Mouse (Mus musculus) heart, adult 9 months (tissue): Measurements from ENCODE around the gene Gadd45g.

ENCODE experiments used
- DNase-seq, 2 experiments: peaks; one replicate each; pipeline ENCODE4 v3.0.0; 2022; ENCODE audit warnings: low spot score in 2 of 2

The Gadd45g gene

GRCm38 (mm10) chr13:51885594-51885993, 39.1 kb downstream of the Gadd45g start:
- DNase-seq, result no peak

- no peak for DNase-seq
Observed at GRCm38 (mm10) chr13:51886085-51886484, 39.6 kb downstream of the Gadd45g start.

- DNase-seq, result no peak
Observed at GRCm38 (mm10) chr13:51886723-51887122, 40.2 kb downstream of the Gadd45g start.

- no peak for DNase-seq
Observed at GRCm38 (mm10) chr13:51888426-51888825, 41.9 kb downstream of the Gadd45g start.

- no peak for DNase-seq
Observed at GRCm38 (mm10) chr13:51891825-51892532, 45.5 kb downstream of the Gadd45g start.

- DNase-seq, result no peak
Observed at GRCm38 (mm10) chr13:51897579-51897978, 51.1 kb downstream of the Gadd45g start.
